Mouse (Mus musculus) heart, embryonic 16.5 days (tissue): ENCODE measurements at regions not wholly inside any gene's neighbourhood (a gene's known extent, or its start where the extent isn't known, plus 50 kb on each side); places are given as distances from the start of the nearest gene placed in this dataset.

Source experiments
- ATAC-seq: fragments of 200-750 bp; cut with Nextera tagmentation; replicated peaks from 2 replicates; pipeline ENCODE4 v1.8.0; 2017; ENCODE audit warnings: moderate number of reproducible peaks; ENCODE audit not compliant: insufficient read depth, low FRiP score; ENCODE audit errors: extremely low read depth
- H3K27ac ChIP-seq: fragments of 300-500 bp; sonication (generic); 2 replicates; pipeline ENCODE4 v1.5.1; 2014; ENCODE audit warnings: mild to moderate bottlenecking, low read length, control low read depth, moderate library complexity
- H3K27me3 ChIP-seq: fragments of 300-500 bp; sonication (generic); 2 replicates; pipeline ENCODE4 v1.6.1; 2014; ENCODE audit warnings: low read length, mixed read lengths; ENCODE audit not compliant: control insufficient read depth, insufficient read depth
- H3K36me3 ChIP-seq: fragments of 300-500 bp; sonication (generic); 2 replicates; pipeline ENCODE4 v1.6.1; 2014; ENCODE audit not compliant: control insufficient read depth, insufficient read depth
- H3K4me1 ChIP-seq: fragments of 300-500 bp; sonication (generic); 2 replicates; pipeline ENCODE4 v1.6.1; 2014; ENCODE audit warnings: low read length, mixed read lengths; ENCODE audit not compliant: control insufficient read depth, insufficient read depth
- H3K4me2 ChIP-seq: fragments of 300-500 bp; sonication (generic); 2 replicates; pipeline ENCODE4 v1.6.1; 2014; ENCODE audit warnings: low read depth, mild to moderate bottlenecking, control low read depth, low read length
- H3K4me3 ChIP-seq: fragments of 300-500 bp; sonication (generic); 2 replicates; pipeline ENCODE4 v1.5.1; 2014; ENCODE audit warnings: mild to moderate bottlenecking, control low read depth, low read length
- H3K9ac ChIP-seq: fragments of 300-500 bp; sonication (generic); 2 replicates; pipeline ENCODE4 v1.6.1; 2014; ENCODE audit warnings: low read length, control low read depth
- H3K9me3 ChIP-seq: fragments of 300-500 bp; sonication (generic); replicated peaks from 2 replicates; pipeline ENCODE4 v1.6.1; 2016; ENCODE audit warnings: low read length; ENCODE audit not compliant: control insufficient read depth
- WGBS: fragments of 180-500 bp; shearing (Covaris S2); extraction: QIAGEN DNeasy Blood & Tissue Kit; methylation state at CpG from one replicate; pipeline ENCODE4 v1.1.7; 2014; 5-methylcytosine and 5-hydroxymethylcytosine counted together

DNA sequence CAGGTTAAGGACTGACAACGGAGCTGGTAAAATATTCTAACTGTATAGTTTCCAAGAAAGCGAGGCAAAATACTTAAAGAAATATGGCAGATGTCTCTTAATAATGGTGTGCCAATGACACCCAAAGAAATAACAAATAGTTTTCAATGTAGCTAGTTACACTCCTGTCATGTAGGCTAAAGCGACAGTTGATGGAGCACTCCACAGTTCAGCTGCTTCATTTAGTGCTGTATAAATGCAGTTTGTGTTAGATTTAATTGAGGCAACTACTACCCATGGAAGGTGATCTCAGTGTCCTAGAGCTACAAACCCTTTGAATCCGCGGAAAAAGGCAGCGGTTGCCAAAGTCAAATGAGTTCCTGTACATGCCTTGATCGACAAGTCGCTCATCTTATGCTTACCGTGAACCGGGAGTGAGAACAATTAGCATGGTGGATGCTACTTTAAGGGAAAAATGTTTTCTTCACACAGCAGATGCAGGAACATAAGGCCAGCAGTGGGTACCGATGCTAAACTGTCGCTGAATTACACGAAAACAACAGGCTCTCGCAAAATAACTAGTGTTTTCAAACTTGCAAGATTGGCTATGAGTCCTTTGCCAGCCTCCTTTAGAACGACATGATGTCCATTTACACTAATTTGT lies 961.4 kb downstream of the Mat2b start:
- no peaks in the 10 kb centered on the region for H3K36me3 ChIP-seq
- ATAC-seq, result no peak
- no peak overlapping the region for H3K4me2 ChIP-seq
- no peak overlapping the region for H3K27ac ChIP-seq
- 86% methylated on average over 15 of the region's 15 CpGs for WGBS
- H3K9me3 ChIP-seq, result no peaks in the 10 kb centered on the region
- no peaks in the 10 kb centered on the region for H3K27me3 ChIP-seq
- no peak overlapping the region for H3K4me3 ChIP-seq
- no peak overlapping the region for H3K9ac ChIP-seq
- no peaks in the 10 kb centered on the region for H3K4me1 ChIP-seq

- H3K4me3 ChIP-seq, result no peak overlapping the region
- H3K9ac ChIP-seq, result no peak overlapping the region
- no peak overlapping the region for H3K27ac ChIP-seq
- no peak overlapping the region for H3K4me2 ChIP-seq
- no peak for ATAC-seq
- H3K9me3 ChIP-seq, result no peaks in the 10 kb centered on the region
- no peaks in the 10 kb centered on the region for H3K36me3 ChIP-seq
- no peaks in the 10 kb centered on the region for H3K27me3 ChIP-seq
- no peaks in the 10 kb centered on the region for H3K4me1 ChIP-seq
Measured at GRCm38 (mm10) chr11:39723621-39724020, 971.4 kb downstream of the Mat2b start.

DNA sequence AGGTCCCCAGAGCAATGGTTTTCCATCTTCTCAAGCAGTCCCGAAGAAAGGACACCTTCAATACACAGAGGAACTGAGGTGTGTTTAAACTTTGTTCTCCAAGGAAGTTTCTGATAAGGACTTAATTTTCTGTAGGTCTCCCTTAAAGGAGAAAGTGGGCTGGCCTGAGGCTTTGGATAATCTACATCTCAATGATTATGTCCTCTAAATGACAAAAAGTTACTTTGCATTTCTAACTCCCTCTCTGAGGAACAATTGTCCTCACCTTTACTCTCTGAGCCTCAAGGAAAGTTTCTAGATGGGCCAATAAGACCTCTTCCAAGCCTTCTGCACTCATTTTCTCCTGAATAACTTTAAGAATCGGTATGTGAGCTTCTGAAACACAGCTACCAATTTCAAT lies 1016.5 kb downstream of the Mat2b start:
- ATAC-seq, result no peak
- Histone ChIP-seq H3K4me3 (no peak overlapping the region), H3K4me2 (no peak overlapping the region), H3K4me1 (no peaks in the 10 kb centered on the region), H3K27ac (no peak overlapping the region), H3K27me3 (no peaks in the 10 kb centered on the region), H3K9ac (no peak overlapping the region), H3K36me3 (no peaks in the 10 kb centered on the region), H3K9me3 (no peaks in the 10 kb centered on the region)
- 69% methylated on average over 2 of the region's 2 CpGs for WGBS

- no peak for ATAC-seq
- no peaks in the 10 kb centered on the region for H3K9me3 ChIP-seq
- H3K27me3 ChIP-seq, result no peaks in the 10 kb centered on the region
- H3K4me3 ChIP-seq, result no peak overlapping the region
- no peak overlapping the region for H3K27ac ChIP-seq
- H3K9ac ChIP-seq, result no peak overlapping the region
- H3K36me3 ChIP-seq, result no peaks in the 10 kb centered on the region
- no peaks in the 10 kb centered on the region for H3K4me1 ChIP-seq
- no peak overlapping the region for H3K4me2 ChIP-seq
- 85% methylated on average over 5 of the region's 5 CpGs for WGBS
Measured at GRCm38 (mm10) chr11:39653595-39653994, 1041.4 kb downstream of the Mat2b start.

GRCm38 (mm10) chr11:39619356-39619755 lies 1075.6 kb downstream of the Mat2b start:
- Histone ChIP-seq H3K27ac (no peak overlapping the region), H3K9me3 (no peaks in the 10 kb centered on the region)
- WGBS, result 100% methylated on average over 1 of the region's 1 CpGs

DNA sequence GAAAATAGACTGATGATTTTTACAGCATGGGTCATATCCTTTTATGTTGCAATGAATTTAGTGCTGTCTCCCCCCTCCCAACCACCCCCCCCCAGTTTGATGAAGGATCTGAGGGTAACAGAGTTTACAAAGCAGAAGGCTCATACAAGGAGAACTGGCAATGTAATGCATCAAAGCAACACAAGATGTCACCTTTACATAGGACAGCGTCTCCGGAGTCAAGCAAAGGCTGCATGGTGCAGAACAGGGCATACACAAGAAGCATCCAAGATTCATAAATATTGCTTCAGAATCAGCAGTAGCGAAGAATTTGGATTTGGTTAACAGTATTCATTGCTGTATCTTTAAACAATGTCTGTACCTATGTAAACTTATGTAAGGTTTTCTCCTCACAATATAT lies 1079.2 kb downstream of the Mat2b start:
- H3K9ac ChIP-seq, result no peak overlapping the region
- no peak overlapping the region for H3K27ac ChIP-seq
- no peak for ATAC-seq
- WGBS, result 74% methylated on average over 3 of the region's 3 CpGs
- H3K36me3 ChIP-seq, result no peaks in the 10 kb centered on the region
- no peak overlapping the region for H3K4me2 ChIP-seq
- H3K9me3 ChIP-seq, result no peaks in the 10 kb centered on the region
- no peaks in the 10 kb centered on the region for H3K4me1 ChIP-seq
- no peaks in the 10 kb centered on the region for H3K27me3 ChIP-seq
- H3K4me3 ChIP-seq, result no peak overlapping the region

More at GRCm38 (mm10) chr11:39619356-39619755, 1075.6 kb downstream of the Mat2b start:
- Histone ChIP-seq H3K4me1 (no peaks in the 10 kb centered on the region), H3K4me2 (no peak overlapping the region), H3K36me3 (no peaks in the 10 kb centered on the region), H3K4me3 (no peak overlapping the region), H3K9ac (no peak overlapping the region), H3K27me3 (no peaks in the 10 kb centered on the region)
- no peak for ATAC-seq

GRCm38 (mm10) chr11:39596479-39596878 lies 1098.5 kb downstream of the Mat2b start:
- Histone ChIP-seq H3K27me3 (no peaks in the 10 kb centered on the region), H3K36me3 (no peaks in the 10 kb centered on the region), H3K9me3 (no peaks in the 10 kb centered on the region), H3K4me3 (no peak overlapping the region), H3K9ac (no peak overlapping the region), H3K27ac (no peak overlapping the region), H3K4me1 (no peaks in the 10 kb centered on the region), H3K4me2 (no peak overlapping the region)
- WGBS, result 35% methylated on average over 4 of the region's 4 CpGs
- ATAC-seq, result no peak

GRCm38 (mm10) chr11:39588641-39589385 lies 1106.2 kb downstream of the Mat2b start:
- H3K27ac ChIP-seq, result no peak overlapping the region
- peak overlapping the region; percentile 55 for H3K4me2 ChIP-seq
- H3K27me3 ChIP-seq, result no peaks in the 10 kb centered on the region
- 16% methylated on average over 15 of the region's 15 CpGs for WGBS
- ATAC-seq, result no peak
- peak overlapping the region; percentile 25 for H3K4me3 ChIP-seq
- no peaks in the 10 kb centered on the region for H3K36me3 ChIP-seq
- no peaks in the 10 kb centered on the region for H3K9me3 ChIP-seq
- H3K4me1 ChIP-seq, result no peaks in the 10 kb centered on the region
- H3K9ac ChIP-seq, result peak overlapping the region; percentile 30; the same call in 1 of the 2 replicates

GRCm38 (mm10) chr11:39558287-39558686 lies 1136.7 kb downstream of the Mat2b start:
- no peaks in the 10 kb centered on the region for H3K9me3 ChIP-seq
- no peak for ATAC-seq
- no peak overlapping the region for H3K9ac ChIP-seq
- no peaks in the 10 kb centered on the region for H3K36me3 ChIP-seq
- H3K27me3 ChIP-seq, result no peaks in the 10 kb centered on the region
- no peak overlapping the region for H3K4me3 ChIP-seq
- H3K27ac ChIP-seq, result no peak overlapping the region
- no peaks in the 10 kb centered on the region for H3K4me1 ChIP-seq
- H3K4me2 ChIP-seq, result no peak overlapping the region
- 51% methylated on average over 3 of the region's 3 CpGs for WGBS
